Mouse (Mus musculus): Measurements from ENCODE around the gene Scgb1b11. TPM values are rescaled to one million over a fixed set of nuclear protein-coding genes. Genes with fewer than 3 reads are reported as not detected.
"Not testable (repeated sequence)": the region's sequence is repeated elsewhere in the genome, so short reads cannot be mapped to it uniquely, and the experiment has no call there.

Gene Scgb1b11
- not detected in 2 replicates for polyA plus RNA-seq (2012; rRNA removed)

- DNase-seq (ENCODE audit: low read depth): not testable (repeated sequence)
Observed at GRCm38 (mm10) chr7:32222540-32222939, at the start of gene Scgb1b11. TSS of gene Scgb1b11 (plus strand) at chr7:32222840.

- not testable (repeated sequence) for DNase-seq (ENCODE audit: low read depth)
Observed at GRCm38 (mm10) chr7:32211045-32211444, 11.6 kb upstream of the Scgb1b11 start, which contains the start of gene Scgb2b11. TSS of gene Scgb2b11 (minus strand) at chr7:32211145.

Other genes with a start within 250 kb of the Scgb1b11 start
- gene Scgb1b10, start 122.0 kb upstream of the Scgb1b11 start, polyA plus RNA-seq (2012; rRNA removed): not detected in 2 replicates
- gene Scgb2b11, start 11.7 kb upstream of the Scgb1b11 start, polyA plus RNA-seq (2012; rRNA removed): not detected in 2 replicates
- not detected in 2 replicates for gene Scgb2b12, start 104.4 kb downstream of the Scgb1b11 start, polyA plus RNA-seq (2012; rRNA removed)
- not detected in 2 replicates for gene Scgb1b12, start 111.3 kb downstream of the Scgb1b11 start, polyA plus RNA-seq (2012; rRNA removed)
- not detected in 2 replicates for gene Scgb1b29, start 218.7 kb downstream of the Scgb1b11 start, polyA plus RNA-seq (2012; rRNA removed)